Mouse (Mus musculus): ENCODE data around the gene Ssx9. TPM values are rescaled to one million over a fixed set of nuclear protein-coding genes. Genes with fewer than 3 reads are reported as not detected.

Ssx9 gene
- not detected in 2 replicates for polyA plus RNA-seq (2012; rRNA removed)

DNA sequence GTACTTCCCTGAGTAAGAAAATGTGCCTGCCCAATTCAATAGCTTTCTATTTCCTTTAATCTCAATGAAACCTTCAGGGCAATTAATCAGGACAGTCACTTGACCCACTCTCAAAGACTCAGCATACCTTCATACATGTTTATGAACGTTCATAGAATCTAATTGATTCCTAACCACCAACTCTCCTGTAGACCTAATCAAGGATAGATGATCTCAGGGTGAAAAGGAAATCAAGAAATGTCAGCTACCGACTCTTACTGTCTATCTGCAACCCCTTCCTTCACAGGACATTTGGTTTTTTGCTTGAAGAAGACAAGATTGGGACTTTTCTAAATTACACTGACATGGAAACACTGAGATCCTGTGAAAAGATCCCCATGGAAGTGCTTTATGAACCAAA is at the start of gene Ssx9:
Ssx9 (plus strand) TSS at position 301 of the 400 bp plus-strand sequence.

DNA sequence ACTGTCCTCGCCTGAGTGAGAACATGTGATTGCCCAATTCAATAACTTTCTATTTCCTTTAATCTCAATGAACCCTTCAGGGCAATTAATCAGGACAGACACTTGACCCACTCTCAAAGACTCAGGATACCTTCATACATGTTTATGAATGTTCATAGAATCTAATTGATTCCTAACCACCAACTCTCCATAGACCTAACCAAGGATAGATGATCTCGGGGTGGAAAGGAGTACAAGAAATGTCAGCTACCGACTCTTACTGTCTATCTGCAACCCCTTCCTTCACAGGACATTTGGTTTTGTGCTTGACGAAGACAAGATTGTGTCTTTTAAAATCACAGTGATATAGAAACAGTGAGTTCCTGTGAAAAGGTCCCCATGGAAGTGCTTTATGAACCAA is 55.2 kb downstream of the Ssx9 start, which contains the start of gene Ssxb5:
Ssxb5 (plus strand) TSS at position 301 of the 400 bp plus-strand sequence.

Other genes with a start within 250 kb of the Ssx9 start
- not detected in 2 replicates for gene Gm14459, start 223.5 kb upstream of the Ssx9 start, polyA plus RNA-seq (2012; rRNA removed)
- not detected in 2 replicates for gene Ssxb6, start 200.2 kb upstream of the Ssx9 start, polyA plus RNA-seq (2012; rRNA removed)
- gene Ssxb3, start 156.6 kb upstream of the Ssx9 start, polyA plus RNA-seq (2012; rRNA removed): not detected in 2 replicates
- not detected in 2 replicates for gene Ssxb8, start 57.6 kb upstream of the Ssx9 start, polyA plus RNA-seq (2012; rRNA removed)
- not detected in 2 replicates for gene Ssxb5, start 55.3 kb downstream of the Ssx9 start, polyA plus RNA-seq (2012; rRNA removed)
- not detected in 2 replicates for gene Gm6592, start 95.6 kb downstream of the Ssx9 start, polyA plus RNA-seq (2012; rRNA removed)
- not detected in 2 replicates for gene Gm5751, start 125.8 kb downstream of the Ssx9 start, polyA plus RNA-seq (2012; rRNA removed)
- 0.12 and 0.17 TPM in 2 replicates for gene B630019K06Rik, start 143.9 kb downstream of the Ssx9 start, polyA plus RNA-seq (2012; rRNA removed)
- gene Fthl17b, start 214.5 kb downstream of the Ssx9 start, polyA plus RNA-seq (2012; rRNA removed): not detected in 2 replicates
- gene Fthl17c, start 228.1 kb downstream of the Ssx9 start, polyA plus RNA-seq (2012; rRNA removed): not detected in 2 replicates
- gene Fthl17d, start 238.3 kb downstream of the Ssx9 start, polyA plus RNA-seq (2012; rRNA removed): not detected in 2 replicates

All from liver, embryonic 14 days (tissue).